Mouse (Mus musculus): ENCODE data around the gene Capza2.

GRCm38 (mm10) chr6:17675019-17675756, 39.2 kb downstream of the Capza2 start:
- TF ChIP-seq CTCF (IDR thresholded peaks at IDR 0.05; ENCODE audit: extremely low read depth, insufficient read depth, insufficient read length, insufficient replicate concordance) (peak; percentile 72; the same call in 1 of the 2 replicates), POLR2A (IDR thresholded peaks at IDR 0.05; ENCODE audit: low read depth, low read length) (no peak)
